Mouse (Mus musculus) gastrocnemius, adult 18-20 months (tissue): Measurements from ENCODE around the gene Flrt1. TPM values are rescaled to one million over a fixed set of nuclear protein-coding genes. Genes with fewer than 3 reads are reported as not detected.

Experiments used
- DNase-seq: peaks from one replicate; pipeline ENCODE4 v3.0.0; 2021; ENCODE audit warnings: low spot score
- total RNA-seq, 2 experiments: library from RNA; stranded (reverse); gene quantifications; 2 replicates each; pipeline ENCODE4 v1.2.3; 2021

The Flrt1 gene
- total RNA-seq, 2 experiments from 2014 or later: 1.1 to 1.9 TPM

DNA sequence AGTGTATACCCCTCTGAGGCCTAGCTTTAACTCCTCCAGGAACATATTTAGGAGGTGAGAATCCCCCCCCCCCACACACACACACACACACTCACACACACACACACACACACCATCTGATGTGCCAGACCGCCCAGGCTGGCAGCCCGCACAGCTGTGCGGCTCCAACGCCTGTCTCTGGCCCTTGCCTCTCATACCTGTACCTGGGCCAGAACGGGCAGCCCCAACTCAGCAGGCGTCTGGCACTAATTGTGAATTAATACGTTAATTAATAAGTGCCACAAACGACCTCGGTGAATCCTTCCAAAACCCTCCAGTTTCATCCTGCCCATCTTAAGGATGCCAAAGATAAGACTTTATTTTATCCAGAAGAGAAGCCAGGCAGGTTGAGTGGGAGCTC lies 27.9 kb upstream of the Flrt1 start:
- no peak for DNase-seq

GRCm38 (mm10) chr19:7130317-7130716 lies 24.8 kb upstream of the Flrt1 start:
- DNase-seq: no peak

GRCm38 (mm10) chr19:7128551-7129475 lies 23.3 kb upstream of the Flrt1 start:
- no peak for DNase-seq

DNA sequence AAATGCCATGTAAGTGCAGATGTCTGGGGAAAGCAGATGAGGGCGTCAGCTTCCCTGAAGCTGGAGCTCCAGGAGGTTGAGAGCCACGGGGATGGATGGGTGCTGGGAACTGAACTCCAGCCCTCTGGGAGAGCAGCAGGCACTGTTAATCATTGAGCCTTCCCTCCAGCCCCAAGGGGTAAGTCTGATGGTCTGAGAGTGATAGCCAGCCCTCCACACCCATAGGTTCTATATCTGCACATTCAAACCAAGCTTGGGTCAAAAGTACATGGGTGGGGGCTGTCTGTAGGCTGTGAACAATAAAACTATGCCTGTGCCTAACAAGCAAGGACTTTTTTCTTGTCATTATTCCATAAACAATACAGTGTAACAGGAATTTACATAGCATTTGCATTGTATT lies 21.4 kb upstream of the Flrt1 start:
- DNase-seq: no peak

GRCm38 (mm10) chr19:7126209-7126608 lies 20.7 kb upstream of the Flrt1 start:
- DNase-seq: no peak

DNA sequence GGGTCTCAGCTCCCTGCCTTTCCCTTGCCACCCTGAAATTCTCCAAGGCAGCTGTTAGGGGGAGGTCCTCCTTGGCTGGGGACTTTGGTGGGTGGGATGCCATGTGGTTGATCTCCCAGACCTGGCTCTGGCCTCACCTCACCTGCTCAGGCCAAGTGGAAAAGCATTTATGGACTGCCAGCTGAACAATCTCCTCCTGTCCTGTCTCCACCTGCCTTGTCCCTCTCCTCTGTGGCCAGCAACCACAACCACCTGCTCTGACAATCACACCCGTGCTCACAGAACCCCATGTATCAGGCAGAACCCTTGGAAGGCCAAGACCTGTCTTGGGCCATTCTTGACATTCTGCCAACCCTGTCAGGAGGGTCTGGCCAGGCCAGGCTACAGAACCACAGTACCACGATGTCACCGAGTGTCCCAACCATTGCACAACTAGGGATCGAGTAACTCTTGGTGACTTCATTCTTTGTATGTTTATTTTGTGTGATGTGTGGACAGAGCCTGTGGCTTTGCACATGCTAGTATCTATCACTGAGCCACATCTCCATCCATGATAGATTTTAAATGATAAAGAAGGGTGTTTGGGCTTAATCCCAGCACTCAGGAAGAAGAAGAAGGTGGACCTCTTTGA lies 20.1 kb upstream of the Flrt1 start:
- DNase-seq: no peak

DNA sequence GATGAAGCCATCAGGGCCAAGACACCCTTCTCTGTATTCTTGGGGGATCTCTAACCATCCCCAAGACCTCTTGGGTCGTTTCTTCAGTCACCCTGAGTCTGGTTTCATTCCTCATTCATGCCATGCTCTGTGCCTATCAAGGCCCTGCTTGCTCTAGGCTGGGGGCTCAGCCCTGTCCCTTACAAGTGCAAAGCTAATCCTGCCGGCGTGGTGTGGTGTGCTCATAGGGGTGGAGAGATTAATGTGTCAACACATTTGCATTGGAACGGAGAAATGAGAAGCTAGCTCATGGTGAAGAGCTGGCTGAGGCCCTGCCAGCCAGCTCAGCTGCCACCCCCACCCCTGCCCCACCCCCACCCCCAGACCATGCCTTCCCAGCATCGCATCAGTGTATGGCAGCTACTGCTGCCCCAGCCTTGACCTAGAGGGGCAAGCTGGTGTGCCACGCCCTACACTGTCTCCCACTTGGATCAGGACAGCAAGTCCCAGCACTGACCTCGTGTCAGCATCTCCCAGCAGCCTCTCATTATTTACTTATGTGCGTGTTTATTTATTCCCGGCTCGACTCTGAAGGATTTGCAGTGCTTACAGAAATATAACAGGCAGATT lies 17.3 kb upstream of the Flrt1 start:
- no peak for DNase-seq

DNA sequence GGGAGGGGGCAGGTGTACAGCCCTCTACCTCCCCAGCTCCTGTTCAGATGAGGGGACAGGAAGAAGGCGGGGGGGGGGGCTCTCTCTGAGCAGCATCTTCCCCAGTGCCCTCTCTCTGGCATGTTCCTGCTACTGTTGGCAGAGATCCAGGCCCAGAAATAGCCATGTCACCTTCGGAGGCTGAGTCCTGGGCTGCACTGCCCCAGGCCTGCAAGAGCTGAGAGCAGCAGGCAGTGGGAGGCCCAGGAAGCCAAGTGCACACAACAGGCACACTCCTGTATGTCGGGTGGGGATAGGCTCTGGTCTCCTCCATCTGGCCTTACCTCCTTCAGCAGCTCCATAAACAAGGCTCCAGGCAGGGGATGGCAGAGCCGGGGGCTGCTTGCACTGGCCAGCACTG lies 16.7 kb upstream of the Flrt1 start:
- DNase-seq: peak; percentile 52

DNA sequence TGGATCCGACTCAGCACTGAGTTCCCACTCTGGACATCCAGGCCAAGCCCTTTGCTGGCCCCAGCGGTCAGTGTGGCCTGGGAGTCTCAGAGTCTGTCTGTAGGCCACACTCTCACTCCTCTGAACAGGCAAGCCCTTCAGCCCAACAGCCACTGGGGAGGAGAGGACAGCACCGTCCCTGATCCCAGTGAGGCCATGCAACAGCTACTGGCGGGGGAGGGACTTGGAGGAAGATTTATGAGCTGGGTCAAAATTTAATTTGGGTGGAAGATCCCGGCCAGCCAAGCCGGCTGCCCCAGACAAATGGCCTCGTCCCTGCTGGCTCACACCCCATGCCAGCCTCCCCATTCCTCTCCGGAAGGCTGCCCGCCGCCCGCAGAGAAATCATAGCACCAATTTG lies 15.7 kb upstream of the Flrt1 start:
- DNase-seq: peak; percentile 71

GRCm38 (mm10) chr19:7117653-7118307 lies 12.3 kb upstream of the Flrt1 start:
- DNase-seq: peak; percentile 23

GRCm38 (mm10) chr19:7117141-7117540 lies 11.6 kb upstream of the Flrt1 start:
- DNase-seq: no peak

DNA sequence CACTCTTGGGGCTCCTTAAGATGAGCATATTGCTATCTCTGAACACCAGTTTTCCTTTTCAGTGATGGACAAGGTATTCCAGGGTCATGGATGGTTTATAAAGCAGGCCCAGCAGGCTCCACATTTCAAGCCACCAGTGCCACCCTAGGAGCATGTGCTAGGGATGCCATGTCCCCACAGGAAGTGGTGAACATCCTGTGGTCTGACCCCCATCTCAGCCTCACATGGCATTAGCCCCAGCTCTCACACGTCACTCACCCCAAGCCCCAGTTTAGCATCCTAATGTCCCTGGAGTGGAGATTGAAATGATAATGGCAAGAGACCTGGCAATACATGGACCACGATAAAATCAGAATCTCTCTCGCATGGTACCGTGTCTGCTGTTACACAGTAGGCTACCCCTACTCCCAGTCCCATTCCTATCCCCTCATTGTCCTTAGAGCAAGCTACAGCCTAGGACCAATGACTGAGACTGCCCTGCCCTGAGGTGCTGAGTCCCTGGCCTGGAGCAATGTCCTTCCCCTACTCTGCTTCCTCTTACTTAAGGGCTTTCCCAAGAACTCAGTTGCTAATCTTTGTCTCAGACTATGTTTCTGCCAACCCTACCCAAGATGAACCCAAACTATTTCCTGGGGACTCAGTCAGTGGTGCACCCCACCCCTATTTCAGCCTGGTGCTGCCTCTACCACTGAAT lies 10.7 kb upstream of the Flrt1 start:
- DNase-seq: no peak

GRCm38 (mm10) chr19:7113574-7113973 lies 8.0 kb upstream of the Flrt1 start:
- DNase-seq: no peak

- no peak for DNase-seq
Observed at GRCm38 (mm10) chr19:7112628-7113027, 7.1 kb upstream of the Flrt1 start.

- no peak for DNase-seq
Observed at GRCm38 (mm10) chr19:7111710-7112109, 6.2 kb upstream of the Flrt1 start.

GRCm38 (mm10) chr19:7111309-7111708 lies 5.8 kb upstream of the Flrt1 start:
- DNase-seq: no peak

- peak; percentile 39 for DNase-seq
Observed at GRCm38 (mm10) chr19:7110875-7111274, 5.3 kb upstream of the Flrt1 start.

GRCm38 (mm10) chr19:7110097-7110496 lies 4.6 kb upstream of the Flrt1 start:
- no peak for DNase-seq

DNA sequence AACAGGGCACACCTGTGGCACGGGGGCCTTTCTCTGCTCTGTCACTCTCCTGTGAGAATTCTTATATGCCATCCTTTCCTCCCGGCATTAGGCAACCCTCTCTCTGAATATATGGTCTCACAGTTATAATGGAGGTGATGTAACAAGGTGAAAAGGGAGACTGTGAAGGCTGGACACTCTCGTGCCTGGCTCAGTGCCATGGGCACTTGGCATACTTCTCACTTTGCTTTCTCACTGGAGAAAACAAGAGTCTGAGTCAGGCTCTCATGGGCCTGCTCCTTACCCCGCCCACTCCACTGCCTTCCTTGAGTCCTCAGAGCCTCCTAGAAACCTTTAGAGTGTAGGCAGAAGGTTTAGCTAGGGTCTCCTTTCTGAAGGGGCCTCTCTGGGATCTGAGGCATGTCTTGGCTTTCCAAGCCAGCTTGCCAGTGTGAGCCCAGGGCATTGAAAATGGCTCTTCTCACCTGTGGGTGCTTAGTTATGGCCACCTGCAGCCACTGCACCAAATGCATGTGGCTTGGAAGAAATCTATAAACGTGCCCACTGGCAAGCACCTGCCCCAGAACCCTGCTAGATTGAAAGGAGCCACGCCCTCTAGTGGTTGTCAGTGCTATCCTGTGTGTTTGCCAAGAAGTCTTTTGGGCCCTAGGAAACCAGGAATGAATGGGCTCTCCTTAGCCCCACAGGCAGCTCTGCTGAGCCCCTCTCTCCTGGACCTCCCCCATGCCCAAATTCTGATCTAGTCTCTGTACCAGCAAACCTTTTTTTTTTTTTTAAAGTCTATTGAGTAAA lies 2.8 kb upstream of the Flrt1 start:
- no peak for DNase-seq

DNA sequence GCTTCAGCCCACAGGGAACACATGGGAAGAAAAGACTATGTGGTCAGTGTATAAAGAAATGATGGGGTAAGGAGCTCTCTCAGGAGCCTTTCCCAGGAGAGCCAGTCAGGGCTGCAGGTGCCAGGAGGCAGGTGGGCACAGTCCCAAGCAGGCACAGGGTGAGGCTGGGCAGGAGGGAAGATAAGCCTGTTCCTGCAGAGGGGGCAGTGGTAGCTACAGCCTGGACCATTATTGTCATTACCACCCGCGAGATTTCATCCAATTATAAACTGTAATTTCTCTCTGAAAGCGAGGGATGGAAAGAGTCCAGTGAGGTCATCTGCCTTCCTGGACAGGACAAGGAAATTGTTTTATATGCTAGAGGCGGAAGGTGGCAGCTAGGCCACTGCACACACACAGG lies 1.6 kb upstream of the Flrt1 start:
- no peak for DNase-seq

- DNase-seq: peak; percentile 61
Observed at GRCm38 (mm10) chr19:7106566-7106965, 1.0 kb upstream of the Flrt1 start.
